Mouse (Mus musculus): ENCODE measurements around the gene Evi2.

- TF ChIP-seq POLR2A (IDR thresholded peaks at IDR 0.05; ENCODE audit: borderline replicate concordance, insufficient read depth, low read length) (no peak), CTCF (IDR thresholded peaks at IDR 0.05; ENCODE audit: borderline replicate concordance, insufficient read depth, low read depth, low read length) (no peak)
Measured at GRCm38 (mm10) chr11:79529226-79529625, 1.2 kb downstream of the Evi2 start.

All from cerebellum, adult 2 months (tissue).